Mouse (Mus musculus) liver, embryonic 12.5 days (tissue): Measurements from ENCODE around the gene Dpm3. TPM values are rescaled to one million over a fixed set of nuclear protein-coding genes. Genes with fewer than 3 reads are reported as not detected.

Source experiments
- ATAC-seq: fragments of 200-750 bp; cut with Nextera tagmentation; 2 replicates; pipeline ENCODE4 v1.8.0; 2017; ENCODE audit warnings: moderate number of reproducible peaks, mild to moderate bottlenecking, moderate library complexity
- H3K27ac ChIP-seq: fragments of 300-500 bp; sonication (generic); 2 replicates; pipeline ENCODE4 v1.5.1; 2016; ENCODE audit warnings: mild to moderate bottlenecking
- H3K27me3 ChIP-seq: fragments of 300-500 bp; sonication (generic); replicated peaks from 2 replicates; pipeline ENCODE4 v1.6.1; 2016; ENCODE audit warnings: mild to moderate bottlenecking, moderate library complexity
- H3K36me3 ChIP-seq: fragments of 300-500 bp; sonication (generic); 2 replicates; pipeline ENCODE4 v1.6.1; 2016; ENCODE audit warnings: mild to moderate bottlenecking, moderate library complexity
- H3K4me1 ChIP-seq: fragments of 300-500 bp; sonication (generic); 2 replicates; pipeline ENCODE4 v1.6.1; 2016
- H3K4me2 ChIP-seq: fragments of 300-500 bp; sonication (generic); 2 replicates; pipeline ENCODE4 v1.6.1; 2016; ENCODE audit warnings: mild to moderate bottlenecking, moderate library complexity
- H3K4me3 ChIP-seq: fragments of 300-500 bp; sonication (generic); 2 replicates; pipeline ENCODE4 v1.5.1; 2016; ENCODE audit warnings: mild to moderate bottlenecking, moderate library complexity
- H3K9ac ChIP-seq: fragments of 300-500 bp; sonication (generic); 2 replicates; pipeline ENCODE4 v1.6.1; 2016; ENCODE audit warnings: mild to moderate bottlenecking, moderate library complexity
- H3K9me3 ChIP-seq: fragments of 300-500 bp; sonication (generic); replicated peaks from 2 replicates; pipeline ENCODE4 v1.6.1; 2016; ENCODE audit warnings: mild to moderate bottlenecking, moderate library complexity
- WGBS: fragments of 180-500 bp; shearing (Covaris S2); methylation state at CpG from one replicate; pipeline ENCODE4 v1.1.7; 2016; ENCODE audit not compliant: insufficient replicate concordance; 5-methylcytosine and 5-hydroxymethylcytosine counted together
- polyA plus RNA-seq: library from polyadenylated mRNA; unstranded; fragments of >200 nt; fragmentation: Nextera tagmentation; extraction: Ambion mirVana; gene quantifications from 2 replicates; pipeline ENCODE4 v1.2.1, GENCODE M21; 2016

The Dpm3 gene
- polyA plus RNA-seq, 1 experiment from 2014 or later, result 73.6 TPM

DNA sequence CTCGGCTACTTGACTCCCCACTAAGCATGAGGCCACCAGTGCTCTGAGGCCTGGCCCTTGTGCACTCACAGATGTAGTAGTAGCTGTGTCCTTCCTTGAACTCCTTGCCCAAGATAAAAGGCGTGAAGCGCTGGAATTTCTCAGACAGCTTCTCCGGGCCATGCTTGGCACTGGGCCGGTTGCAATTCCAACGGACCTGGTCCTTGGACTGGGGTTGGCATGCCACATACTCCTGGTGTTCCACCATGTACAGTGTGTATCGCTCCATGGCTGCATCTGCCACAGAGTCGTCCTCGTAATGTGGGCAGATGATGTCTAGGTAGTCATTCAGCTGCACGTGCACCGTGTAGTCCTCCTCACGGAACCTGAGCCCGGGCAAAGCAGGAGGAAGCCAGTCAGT, 16.9 kb downstream of the Dpm3 start:
- peaks cover 75% of the 10 kb centered on the region for H3K27me3 ChIP-seq
- no peak overlapping the region for H3K27ac ChIP-seq
- peaks cover 42% of the 10 kb centered on the region for H3K4me1 ChIP-seq
- H3K9ac ChIP-seq, result no peak overlapping the region
- no peak for ATAC-seq
- H3K36me3 ChIP-seq, result no peaks in the 10 kb centered on the region
- H3K9me3 ChIP-seq, result no peaks in the 10 kb centered on the region
- H3K4me2 ChIP-seq, result no peak overlapping the region
- 85% methylated on average over 13 of the region's 13 CpGs for WGBS
- no peak overlapping the region for H3K4me3 ChIP-seq

DNA sequence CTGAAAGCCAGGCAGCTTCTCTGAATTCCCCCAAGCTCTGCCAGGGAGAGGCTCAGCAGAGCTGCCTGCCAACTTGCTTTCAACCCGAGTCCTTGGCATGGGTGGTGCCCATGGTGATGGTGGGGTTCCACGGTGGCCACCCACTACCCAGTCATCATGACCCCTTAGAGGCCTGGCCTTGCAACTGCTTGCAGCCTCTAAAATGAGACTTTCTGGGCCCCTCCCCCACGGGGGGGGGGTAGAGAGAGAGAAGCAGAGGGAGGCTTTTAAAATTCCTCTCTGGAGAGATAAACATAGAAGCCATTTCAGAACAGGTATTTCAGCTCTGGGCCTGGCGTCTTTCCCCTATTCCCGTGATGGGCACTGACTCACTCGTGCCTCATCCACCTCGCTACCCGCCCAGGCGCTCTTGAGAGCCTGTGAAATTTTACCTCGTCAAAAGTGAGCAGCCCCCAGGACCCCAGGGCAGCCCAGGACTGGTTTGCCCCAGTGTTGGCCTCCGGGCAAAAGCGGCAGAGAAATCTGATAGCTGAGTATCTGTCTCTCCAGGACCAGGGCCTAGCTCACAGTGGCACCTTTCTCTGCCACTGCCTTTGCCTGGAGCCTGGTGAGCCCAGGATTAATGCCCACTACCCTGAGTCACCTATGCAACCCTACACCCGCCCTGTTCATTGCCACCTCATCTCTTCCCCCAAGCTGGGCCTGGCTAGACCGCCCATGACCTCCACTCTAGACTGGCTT, 18.3 kb downstream of the Dpm3 start:
- no peak for ATAC-seq
- Histone ChIP-seq H3K4me3 (peak overlapping the region; percentile 11; the same call in 1 of the 2 replicates), H3K9ac (no peak overlapping the region), H3K36me3 (no peaks in the 10 kb centered on the region), H3K27me3 (peaks cover 80% of the 10 kb centered on the region), H3K9me3 (no peaks in the 10 kb centered on the region), H3K4me2 (peak overlapping the region; percentile 69), H3K4me1 (peaks cover 49% of the 10 kb centered on the region), H3K27ac (no peak overlapping the region)
- WGBS, result 46% methylated on average over 14 of the region's 14 CpGs

DNA sequence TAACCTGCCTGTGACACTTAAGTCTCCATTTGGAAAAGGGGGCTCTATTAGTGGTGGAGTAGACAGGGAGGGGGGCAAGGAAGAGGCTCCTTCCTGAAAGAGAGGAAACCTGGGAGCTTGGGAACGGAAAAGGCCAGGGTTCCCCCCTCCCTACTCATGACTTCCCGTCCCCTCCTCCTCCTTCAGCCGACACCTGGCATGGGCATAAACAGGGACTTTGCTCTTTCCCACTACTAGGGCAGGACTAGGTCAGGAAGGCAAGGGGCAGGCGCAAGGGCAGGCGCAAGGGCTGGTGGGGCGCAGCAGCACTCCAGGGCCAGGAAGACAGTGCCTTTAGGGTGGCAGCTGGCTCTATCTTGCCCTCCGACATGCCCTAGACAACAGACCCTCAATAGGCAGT, 18.9 kb downstream of the Dpm3 start:
- Histone ChIP-seq H3K27ac (0 out of 2 replicates have a peak overlapping the region, but pooled peaks have one; percentile 8), H3K9me3 (no peaks in the 10 kb centered on the region), H3K4me1 (peaks cover 49% of the 10 kb centered on the region), H3K27me3 (peaks cover 82% of the 10 kb centered on the region), H3K4me2 (peak overlapping the region; percentile 69), H3K9ac (no peak overlapping the region), H3K36me3 (no peaks in the 10 kb centered on the region), H3K4me3 (peak overlapping the region; percentile 50)
- ATAC-seq, result no peak
- WGBS, result 55% methylated on average over 7 of the region's 7 CpGs

DNA sequence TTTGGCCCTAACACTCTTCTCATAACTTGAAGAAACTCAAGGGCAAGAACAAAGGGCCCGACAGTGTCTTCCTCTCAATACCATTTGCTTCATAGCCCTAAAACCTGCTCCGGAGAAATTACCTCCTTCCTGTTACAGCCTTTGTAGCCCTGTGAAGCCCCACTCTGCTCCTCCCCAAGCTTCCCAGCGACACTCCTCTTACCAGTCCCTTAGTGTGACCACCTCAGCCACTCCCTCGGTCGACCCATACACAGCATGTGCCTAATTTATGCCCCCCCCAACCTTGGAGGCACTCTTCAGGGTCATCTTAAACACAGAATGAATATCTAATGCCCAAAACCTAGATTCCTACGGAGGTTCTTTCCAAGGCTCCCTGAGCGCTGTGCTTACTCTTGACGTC, 19.5 kb downstream of the Dpm3 start:
- H3K27me3 ChIP-seq, result peaks cover 83% of the 10 kb centered on the region
- H3K4me2 ChIP-seq, result peak overlapping the region; percentile 69
- H3K4me1 ChIP-seq, result peaks cover 49% of the 10 kb centered on the region
- H3K4me3 ChIP-seq, result peak overlapping the region; percentile 50
- H3K9ac ChIP-seq, result 0 out of 2 replicates have a peak overlapping the region, but pooled peaks have one; percentile 45
- ATAC-seq, result no peak
- H3K27ac ChIP-seq, result 0 out of 2 replicates have a peak overlapping the region, but pooled peaks have one; percentile 8
- H3K9me3 ChIP-seq, result no peaks in the 10 kb centered on the region
- H3K36me3 ChIP-seq, result no peaks in the 10 kb centered on the region
- WGBS, result 8% methylated on average over 8 of the region's 8 CpGs

DNA sequence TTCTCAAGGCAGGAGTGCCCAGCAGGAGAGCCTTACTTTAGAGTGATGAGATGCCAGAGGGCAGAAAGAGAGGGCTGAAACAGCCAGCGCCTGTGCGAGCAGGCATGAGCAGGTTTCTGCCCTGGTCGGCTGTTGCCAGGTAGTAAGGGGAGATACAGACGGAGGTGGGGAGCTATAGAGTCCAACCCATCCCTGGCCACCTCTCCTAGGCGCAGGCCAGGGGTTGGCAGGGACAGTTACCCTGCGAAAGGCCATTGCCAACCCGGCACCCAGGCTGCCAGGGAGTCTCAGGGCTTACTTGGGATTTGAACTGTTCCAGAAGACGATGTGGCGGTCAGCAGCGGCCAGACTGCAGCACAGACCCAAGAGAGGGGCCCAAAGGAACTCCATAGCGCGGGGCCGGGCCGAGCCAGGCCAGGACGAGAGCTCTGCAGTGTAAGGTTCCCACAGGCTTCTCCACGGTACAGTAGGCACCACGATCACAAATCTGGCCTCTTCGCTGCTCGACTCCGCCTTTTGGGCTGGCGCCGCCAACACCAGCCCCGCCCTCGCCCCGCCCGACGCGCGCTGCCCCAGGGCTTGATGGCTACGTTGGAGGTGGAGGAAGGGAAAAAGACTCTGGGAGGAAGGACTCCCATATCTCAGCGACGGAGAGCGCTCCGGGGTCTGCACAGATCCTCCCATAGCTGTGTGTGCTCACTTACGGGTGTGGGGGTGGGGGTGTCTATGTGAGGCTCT, 20.2 kb downstream of the Dpm3 start:
- Histone ChIP-seq H3K4me2 (peak overlapping the region; percentile 69), H3K4me3 (peak overlapping the region; percentile 50), H3K36me3 (no peaks in the 10 kb centered on the region), H3K4me1 (peaks cover 49% of the 10 kb centered on the region), H3K9ac (peak overlapping the region; percentile 45; the same call in 1 of the 2 replicates), H3K27me3 (peaks cover 83% of the 10 kb centered on the region), H3K9me3 (no peaks in the 10 kb centered on the region), H3K27ac (peak overlapping the region; percentile 58)
- 3% methylated on average over 35 of the region's 35 CpGs for WGBS
- ATAC-seq, result peak; percentile 45

DNA sequence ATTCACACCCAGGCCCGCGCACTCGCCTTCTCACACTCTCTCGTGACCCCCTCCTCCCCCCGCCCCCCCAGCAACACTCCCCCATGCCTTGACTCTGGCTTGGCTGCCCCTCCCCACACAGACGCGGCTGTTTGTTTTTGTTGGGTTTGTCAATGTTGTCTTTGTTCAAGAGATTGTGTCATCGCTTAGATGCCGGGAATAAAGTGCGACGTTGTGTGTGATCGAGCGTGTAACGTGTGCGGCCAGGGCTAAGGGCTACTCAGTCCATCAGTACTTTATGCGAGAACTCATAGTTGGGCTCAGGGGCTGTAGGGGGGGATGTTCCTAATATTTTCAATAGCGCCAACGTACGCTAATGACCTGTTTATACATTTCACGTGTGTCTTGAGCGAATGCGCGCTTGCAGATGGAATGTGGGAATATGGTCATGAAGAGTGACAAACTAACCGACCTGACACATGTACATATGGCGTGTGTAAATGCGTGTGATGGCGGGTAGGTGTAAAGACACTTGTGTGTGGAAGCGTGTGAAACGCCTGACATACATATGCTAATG, 21.0 kb downstream of the Dpm3 start:
- peaks cover 87% of the 10 kb centered on the region for H3K27me3 ChIP-seq
- H3K4me2 ChIP-seq, result peak overlapping the region; percentile 69
- peaks cover 49% of the 10 kb centered on the region for H3K4me1 ChIP-seq
- no peak for ATAC-seq
- H3K4me3 ChIP-seq, result peak overlapping the region; percentile 50
- under 1% methylated on average over 29 of the region's 29 CpGs for whole genome bisulfite sequencing
- H3K27ac ChIP-seq, result peak overlapping the region; percentile 58; the same call in 1 of the 2 replicates
- no peaks in the 10 kb centered on the region for H3K9me3 ChIP-seq
- H3K36me3 ChIP-seq, result no peaks in the 10 kb centered on the region
- no peak overlapping the region for H3K9ac ChIP-seq

DNA sequence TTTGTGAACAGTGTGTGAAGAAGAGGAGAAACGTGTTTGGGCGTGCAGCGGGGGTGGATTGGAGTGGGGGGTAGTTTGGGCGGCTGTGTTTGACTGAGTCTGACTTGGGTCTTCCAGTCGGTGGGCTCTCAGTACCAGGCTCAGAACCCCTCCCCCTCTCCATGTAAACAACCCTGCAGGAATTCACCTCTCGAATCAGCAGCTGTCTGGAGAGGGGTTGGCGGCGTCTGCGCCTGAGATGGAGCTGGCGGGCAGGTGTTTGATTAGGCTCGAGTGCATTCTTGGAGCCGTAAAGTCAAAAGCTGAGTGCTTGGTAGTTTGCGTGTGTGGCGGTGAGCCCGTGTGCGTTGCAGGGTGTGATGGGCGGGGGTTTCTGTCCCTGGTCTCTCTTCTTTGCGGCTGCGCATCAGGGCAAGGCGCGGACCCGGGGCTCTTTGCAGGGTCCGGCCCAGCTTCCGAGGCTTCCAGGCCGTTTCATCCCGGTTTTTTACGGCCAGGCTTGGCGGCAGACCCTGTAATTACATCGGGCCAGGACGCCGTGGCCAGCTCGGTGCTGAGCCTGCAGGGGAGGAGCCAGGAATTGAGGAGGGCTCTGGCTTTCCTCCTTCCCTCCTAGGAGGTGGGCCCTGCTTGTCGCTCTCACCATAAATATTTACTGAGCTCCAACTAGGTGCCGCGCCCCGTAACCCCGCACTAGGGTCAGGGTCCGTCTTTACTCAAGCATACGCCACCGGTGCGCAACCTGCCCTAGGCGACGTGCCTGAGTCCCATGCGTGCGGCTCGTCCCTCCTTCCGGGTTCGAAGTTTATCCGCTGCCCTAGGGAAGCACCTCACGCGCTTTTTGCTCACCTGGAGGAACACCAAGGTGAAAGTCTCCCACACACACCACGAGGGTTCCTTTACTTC, 21.7 kb downstream of the Dpm3 start, which contains the start of gene Efna1:
Efna1 (minus strand) TSS at position 537 of the 906 bp plus-strand sequence.
- ATAC-seq, result peak; percentile 45
- no peak within 1 kb of the TSS for H3K27ac ChIP-seq
- H3K36me3 ChIP-seq, result no peaks in the 10 kb centered on the region
- peak within 1 kb of the TSS; percentile 69 for H3K4me2 ChIP-seq
- WGBS, result 1% methylated on average over 52 of the region's 52 CpGs
- no peak within 1 kb of the TSS for H3K9ac ChIP-seq
- peaks cover 49% of the 10 kb centered on the region for H3K4me1 ChIP-seq
- H3K27me3 ChIP-seq, result peaks cover 87% of the 10 kb centered on the region
- H3K4me3 ChIP-seq, result peak within 1 kb of the TSS; percentile 50
- H3K9me3 ChIP-seq, result no peaks in the 10 kb centered on the region

DNA sequence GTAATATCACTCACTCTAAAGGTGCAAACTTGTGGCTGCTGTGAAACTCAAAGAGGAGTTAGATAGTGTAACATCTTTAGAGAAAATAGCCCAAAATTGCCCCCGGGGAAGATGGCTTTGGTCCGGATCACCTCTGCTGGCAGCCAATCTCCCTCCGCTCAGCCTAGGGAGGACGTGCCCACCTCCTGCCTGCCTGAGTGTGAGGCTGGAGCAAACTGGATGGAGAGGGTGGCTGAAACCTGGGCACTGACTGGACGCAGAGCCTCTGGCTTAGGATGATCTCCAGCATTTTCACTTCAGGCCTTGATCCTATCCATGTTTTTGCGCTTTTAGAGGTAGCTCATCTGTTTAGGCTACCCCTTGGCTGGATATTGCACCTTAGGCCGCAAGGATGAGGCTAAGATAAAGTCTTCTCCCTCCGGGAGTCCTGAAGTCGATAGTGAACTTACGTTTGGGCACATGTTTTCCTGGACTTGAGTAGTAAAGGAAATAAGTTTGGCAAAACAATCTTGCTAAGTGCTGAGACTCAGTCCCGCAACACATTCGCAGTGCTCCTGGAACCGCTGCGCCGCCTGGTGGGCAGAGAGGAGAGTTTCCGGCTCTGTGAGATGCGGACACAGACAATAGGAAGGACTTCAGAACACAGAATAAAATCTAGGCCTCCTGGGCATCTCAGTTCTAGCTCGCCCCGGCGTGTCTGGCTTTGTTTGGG, 22.6 kb downstream of the Dpm3 start:
- Histone ChIP-seq H3K9me3 (no peaks in the 10 kb centered on the region), H3K4me2 (peak overlapping the region; percentile 69), H3K4me1 (peaks cover 49% of the 10 kb centered on the region), H3K36me3 (no peaks in the 10 kb centered on the region), H3K9ac (no peak overlapping the region), H3K27me3 (peaks cover 87% of the 10 kb centered on the region), H3K4me3 (peak overlapping the region; percentile 50), H3K27ac (no peak overlapping the region)
- ATAC-seq, result no peak
- 14% methylated on average over 20 of the region's 20 CpGs for WGBS

DNA sequence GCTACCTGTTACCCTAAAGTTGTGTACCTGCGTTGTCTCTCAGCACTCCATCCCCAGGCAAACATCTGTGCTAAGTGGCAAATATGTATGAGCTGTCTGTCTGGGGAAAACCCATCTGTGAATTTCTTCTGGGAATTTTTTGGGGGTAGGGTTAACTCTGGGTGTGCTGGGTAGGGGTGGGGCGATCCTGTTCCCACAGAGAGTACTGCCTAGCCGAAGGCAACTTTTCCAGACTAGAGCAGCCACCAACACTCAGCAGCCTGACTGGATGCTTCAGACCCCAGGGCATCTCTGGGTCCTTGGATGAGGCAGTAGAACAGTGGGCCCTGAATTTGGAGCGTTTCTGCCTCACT, 23.1 kb downstream of the Dpm3 start:
- H3K4me3 ChIP-seq, result no peak overlapping the region
- 19% methylated on average over 4 of the region's 4 CpGs for WGBS
- 0 out of 2 replicates have a peak overlapping the region, but pooled peaks have one; percentile 69 for H3K4me2 ChIP-seq
- peaks cover 45% of the 10 kb centered on the region for H3K4me1 ChIP-seq
- no peaks in the 10 kb centered on the region for H3K9me3 ChIP-seq
- no peak overlapping the region for H3K27ac ChIP-seq
- no peak overlapping the region for H3K9ac ChIP-seq
- H3K36me3 ChIP-seq, result no peaks in the 10 kb centered on the region
- no peak for ATAC-seq
- peaks cover 82% of the 10 kb centered on the region for H3K27me3 ChIP-seq

DNA sequence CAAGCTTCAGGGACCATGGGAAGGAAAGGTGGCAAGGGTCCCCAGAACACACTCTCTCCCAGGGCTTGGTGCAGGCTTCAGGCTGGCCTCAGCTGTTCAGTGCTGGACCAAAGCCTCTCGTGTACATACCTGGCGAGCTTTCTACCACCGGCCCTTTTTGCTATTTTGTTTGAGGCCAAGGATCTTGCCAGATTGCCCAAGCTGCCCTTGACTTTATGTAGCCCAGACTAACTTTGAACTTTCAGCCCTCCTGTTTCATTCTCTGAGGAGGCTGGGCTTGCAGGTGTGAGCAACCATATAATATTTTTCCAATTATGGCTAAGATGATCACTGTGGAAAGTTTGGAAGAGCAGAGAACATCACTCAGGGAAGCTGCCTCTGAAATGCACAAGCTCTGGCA, 25.1 kb downstream of the Dpm3 start:
- no peak for ATAC-seq
- Histone ChIP-seq H3K27ac (no peak overlapping the region), H3K9me3 (no peaks in the 10 kb centered on the region), H3K4me3 (no peak overlapping the region), H3K36me3 (no peaks in the 10 kb centered on the region), H3K27me3 (peaks cover 81% of the 10 kb centered on the region), H3K9ac (no peak overlapping the region), H3K4me1 (peaks cover 30% of the 10 kb centered on the region), H3K4me2 (no peak overlapping the region)
- WGBS, result 74% methylated on average over 3 of the region's 3 CpGs

DNA sequence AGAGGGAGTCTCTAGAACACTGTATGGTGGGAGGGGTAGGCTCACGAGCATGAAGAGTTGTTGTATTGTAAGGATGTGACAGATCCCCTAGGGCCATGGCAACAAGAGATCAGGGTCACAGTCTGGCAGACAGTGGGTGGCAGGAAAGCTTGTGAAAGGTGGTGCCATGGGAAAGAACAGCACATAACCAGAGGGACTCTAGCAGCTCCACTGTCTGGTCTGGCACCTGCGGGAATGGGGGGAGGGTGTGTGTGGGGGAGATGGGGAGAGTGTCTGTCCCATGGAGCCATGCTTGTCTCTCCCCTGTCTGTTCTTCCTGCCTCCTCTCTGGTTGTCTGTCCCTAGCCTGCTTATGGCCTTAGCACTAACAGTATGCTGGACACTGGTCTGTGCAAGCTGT, 26.4 kb downstream of the Dpm3 start:
- Histone ChIP-seq H3K27me3 (peaks cover 69% of the 10 kb centered on the region), H3K36me3 (no peaks in the 10 kb centered on the region), H3K4me2 (no peak overlapping the region), H3K27ac (no peak overlapping the region), H3K9me3 (no peaks in the 10 kb centered on the region), H3K9ac (no peak overlapping the region), H3K4me1 (peaks cover 18% of the 10 kb centered on the region), H3K4me3 (no peak overlapping the region)
- 44% methylated on average over 2 of the region's 2 CpGs for WGBS
- no peak for ATAC-seq
